Mouse (Mus musculus): ENCODE results near the gene C130074G19Rik. TPM values are rescaled to one million over a fixed set of nuclear protein-coding genes. Genes with fewer than 3 reads are reported as not detected.

Gene C130074G19Rik
- 0.59 and 1.1 TPM in 2 replicates for polyA plus RNA-seq (2016; fragmentation: Nextera tagmentation; extraction: Ambion mirVana)

DNA sequence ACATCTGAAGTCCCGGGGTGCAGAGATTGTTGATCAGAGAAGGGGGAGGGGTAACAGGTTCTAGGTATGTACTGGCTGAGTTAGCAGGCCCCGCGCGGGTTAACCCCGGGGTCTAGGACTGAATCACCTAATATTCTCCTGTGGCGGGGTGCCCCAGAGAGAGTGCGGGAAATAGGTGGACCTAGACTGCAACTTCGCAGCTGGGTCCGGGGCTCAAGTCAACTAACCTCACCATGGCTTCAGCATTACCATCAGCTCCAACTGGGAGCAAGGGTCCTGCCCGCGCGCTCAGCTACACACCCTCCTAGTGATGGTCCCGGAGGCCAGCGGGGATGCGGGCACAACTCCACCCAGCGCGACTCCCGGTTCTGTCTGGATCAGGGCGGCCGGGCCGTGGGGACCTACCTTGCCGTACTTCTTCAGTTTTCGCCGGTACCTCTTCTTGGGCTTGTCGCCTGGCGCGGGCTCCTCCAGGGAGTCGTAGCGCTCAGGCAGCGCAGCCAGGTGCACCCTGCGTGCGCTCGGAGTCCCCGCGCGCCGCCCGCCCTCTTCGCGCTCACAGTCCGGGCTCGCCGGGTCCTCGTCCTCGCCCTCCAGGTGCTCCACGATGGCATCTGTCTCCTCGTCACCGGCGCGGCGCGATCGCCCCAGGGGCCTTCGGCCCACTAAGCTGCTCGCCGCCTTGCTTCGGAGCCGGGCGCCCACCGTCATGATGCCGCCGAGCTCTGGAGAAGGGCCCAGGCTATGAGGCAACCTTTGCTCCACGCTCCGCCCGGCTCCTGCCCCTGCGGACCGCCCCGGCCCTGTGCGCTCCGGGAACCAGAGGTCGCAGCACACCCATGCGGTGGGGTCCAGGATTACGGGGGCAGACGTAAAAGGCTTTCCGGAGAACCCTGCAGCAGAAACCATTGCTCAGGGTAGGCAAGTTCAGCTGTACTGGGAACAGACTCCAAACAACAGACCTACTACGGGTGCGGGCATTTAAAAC is at the start of gene C130074G19Rik:
Gene C130074G19Rik (minus strand): TSS at position 938 of the 988 bp plus-strand sequence.
- H3K27me3 ChIP-seq = peaks cover 51% of the 10 kb centered on the region
- 2% methylated on average over 72 of the region's 77 CpGs for WGBS
- H3K27ac ChIP-seq (replicated peaks) = no peak within 1 kb of the TSS
- H3K9ac ChIP-seq (replicated peaks) = peak within 1 kb of the TSS; percentile 44; the same call in 1 of the 2 replicates
- H3K9me3 ChIP-seq = no peaks in the 10 kb centered on the region
- H3K4me3 ChIP-seq = peak within 1 kb of the TSS; percentile 46
- peak; percentile 65 for ATAC-seq (ENCODE audit: low FRiP score, low read depth)
- peaks cover 10% of the 10 kb centered on the region for H3K4me1 ChIP-seq
- no peaks in the 10 kb centered on the region for H3K36me3 ChIP-seq
- H3K4me2 ChIP-seq (replicated peaks) = peak within 1 kb of the TSS; percentile 74

DNA sequence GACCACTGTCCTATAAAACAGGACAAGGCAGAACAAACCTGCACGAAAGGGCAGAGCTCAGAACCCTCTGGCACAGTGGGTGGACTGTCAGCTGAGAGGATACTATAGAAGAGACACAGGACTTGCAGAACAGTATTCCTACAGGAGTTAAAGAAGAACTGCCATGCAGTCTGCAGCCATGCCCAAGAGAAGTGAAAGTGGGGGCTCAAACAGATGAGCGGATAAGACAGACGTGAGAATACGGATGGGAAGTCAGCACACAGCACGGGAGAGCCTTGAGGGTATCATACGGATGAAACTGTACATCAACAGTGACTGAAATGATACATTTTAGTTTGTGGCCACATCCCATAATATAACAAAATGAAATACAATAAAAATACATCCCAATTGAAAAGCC is 48.1 kb upstream of the C130074G19Rik start:
- Histone ChIP-seq H3K27me3 (no peaks in the 10 kb centered on the region), H3K4me3 (no peak overlapping the region), H3K4me1 (no peaks in the 10 kb centered on the region), H3K4me2 (replicated peaks) (no peak overlapping the region), H3K36me3 (peaks cover 20% of the 10 kb centered on the region), H3K9ac (replicated peaks) (no peak overlapping the region), H3K27ac (replicated peaks) (no peak overlapping the region), H3K9me3 (no peaks in the 10 kb centered on the region)
- 97% methylated on average over 6 of the region's 6 CpGs for WGBS
- no peak for ATAC-seq (ENCODE audit: low FRiP score, low read depth)

DNA sequence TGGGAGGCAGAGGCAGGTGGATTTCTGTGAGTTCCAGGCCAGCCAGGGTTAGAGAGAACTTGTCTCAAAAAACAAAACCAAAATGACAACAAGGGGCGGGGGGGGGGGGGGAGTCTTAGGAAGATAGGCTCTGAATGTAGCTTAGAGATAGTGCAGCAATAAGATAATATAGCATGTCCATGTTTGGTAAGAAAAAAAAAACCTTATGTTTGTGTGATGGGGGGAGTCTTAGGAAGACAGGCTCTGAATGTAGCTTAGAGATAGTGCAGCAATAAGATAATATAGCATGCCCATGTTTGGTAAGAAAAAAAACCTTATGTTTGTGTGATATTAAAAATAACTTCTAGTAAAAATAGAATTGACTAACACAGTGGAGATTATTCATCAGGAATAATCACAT is 45.4 kb upstream of the C130074G19Rik start:
- Histone ChIP-seq H3K9ac (replicated peaks) (no peak overlapping the region), H3K27ac (replicated peaks) (no peak overlapping the region), H3K27me3 (no peaks in the 10 kb centered on the region), H3K4me3 (no peak overlapping the region), H3K36me3 (peaks cover 31% of the 10 kb centered on the region), H3K4me1 (no peaks in the 10 kb centered on the region), H3K9me3 (no peaks in the 10 kb centered on the region), H3K4me2 (replicated peaks) (no peak overlapping the region)
- ATAC-seq (ENCODE audit: low FRiP score, low read depth) = no peak
- 50% methylated on average over 1 of the region's 1 CpGs for WGBS

DNA sequence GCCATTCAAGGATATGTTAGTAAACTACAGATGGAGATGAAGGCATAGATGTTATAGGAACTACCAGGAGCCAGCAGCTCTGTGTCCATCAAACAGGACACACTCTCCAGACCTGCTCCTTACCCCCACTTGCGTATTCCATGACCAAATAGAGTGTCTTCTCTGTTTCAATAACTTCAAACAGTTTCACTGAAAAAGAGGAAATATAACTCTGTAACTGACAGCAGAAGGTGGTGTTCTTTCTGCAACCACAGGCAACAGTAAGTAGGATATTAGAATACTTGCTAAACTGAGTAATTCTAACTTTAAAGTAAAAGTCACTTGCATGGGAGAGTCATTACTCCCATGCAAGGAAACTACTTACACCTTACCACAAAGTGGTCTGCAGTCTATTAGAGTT is 44.9 kb upstream of the C130074G19Rik start:
- Histone ChIP-seq H3K4me2 (replicated peaks) (no peak overlapping the region), H3K4me3 (no peak overlapping the region), H3K9me3 (no peaks in the 10 kb centered on the region), H3K27me3 (no peaks in the 10 kb centered on the region), H3K36me3 (peaks cover 31% of the 10 kb centered on the region), H3K4me1 (no peaks in the 10 kb centered on the region), H3K9ac (replicated peaks) (no peak overlapping the region), H3K27ac (replicated peaks) (no peak overlapping the region)
- WGBS = 97% methylated on average over 1 of the region's 1 CpGs
- no peak for ATAC-seq (ENCODE audit: low FRiP score, low read depth)

DNA sequence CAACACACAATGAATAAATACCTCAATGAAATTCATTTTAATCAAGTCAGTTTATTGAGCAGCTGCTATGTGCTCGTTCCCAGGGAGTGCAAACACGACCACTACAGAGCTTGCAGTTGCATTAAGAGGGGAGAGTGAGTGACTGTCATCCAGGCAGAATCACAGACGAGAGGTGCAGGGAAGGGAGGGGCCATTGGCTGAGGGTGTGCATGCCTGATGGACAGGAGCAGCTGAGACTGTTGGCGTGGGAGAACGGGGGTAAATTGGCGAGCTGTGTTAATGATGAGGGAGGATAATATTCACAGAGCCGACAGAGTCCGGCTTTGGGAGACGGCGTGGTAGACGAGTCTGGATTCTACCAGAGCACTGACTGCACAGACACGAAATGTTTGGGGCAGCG is 39.8 kb upstream of the C130074G19Rik start:
- no peaks in the 10 kb centered on the region for H3K4me1 ChIP-seq
- no peak overlapping the region for H3K9ac ChIP-seq (replicated peaks)
- 94% methylated on average over 13 of the region's 13 CpGs for WGBS
- no peak overlapping the region for H3K27ac ChIP-seq (replicated peaks)
- H3K27me3 ChIP-seq = no peaks in the 10 kb centered on the region
- no peak overlapping the region for H3K4me2 ChIP-seq (replicated peaks)
- H3K4me3 ChIP-seq = no peak overlapping the region
- peaks cover 52% of the 10 kb centered on the region for H3K36me3 ChIP-seq
- no peaks in the 10 kb centered on the region for H3K9me3 ChIP-seq
- ATAC-seq (ENCODE audit: low FRiP score, low read depth) = no peak

DNA sequence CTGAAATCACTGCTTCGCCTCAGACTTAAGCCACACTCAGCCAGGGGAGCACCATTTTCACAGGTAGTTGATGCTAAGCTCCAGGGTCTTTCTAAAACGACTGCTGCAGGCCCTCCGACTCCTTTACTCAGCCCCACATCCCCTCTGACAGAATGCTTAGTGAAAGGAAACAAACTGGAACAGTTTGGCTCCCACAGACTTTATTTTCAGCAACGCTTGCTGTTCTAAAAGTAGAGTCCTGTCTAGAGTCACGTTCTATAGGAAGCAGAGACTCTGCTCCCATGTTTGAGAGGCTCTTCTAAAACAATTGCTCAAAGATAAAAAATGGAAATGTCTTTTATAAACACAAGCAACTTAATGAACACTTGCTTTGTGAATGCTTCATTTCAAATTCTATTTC is 37.0 kb upstream of the C130074G19Rik start:
- H3K4me1 ChIP-seq = no peaks in the 10 kb centered on the region
- H3K27me3 ChIP-seq = no peaks in the 10 kb centered on the region
- H3K9me3 ChIP-seq = no peaks in the 10 kb centered on the region
- H3K4me2 ChIP-seq (replicated peaks) = no peak overlapping the region
- H3K9ac ChIP-seq (replicated peaks) = no peak overlapping the region
- 89% methylated on average over 5 of the region's 5 CpGs for WGBS
- no peak for ATAC-seq (ENCODE audit: low FRiP score, low read depth)
- no peak overlapping the region for H3K4me3 ChIP-seq
- no peak overlapping the region for H3K27ac ChIP-seq (replicated peaks)
- H3K36me3 ChIP-seq = peaks cover 59% of the 10 kb centered on the region

DNA sequence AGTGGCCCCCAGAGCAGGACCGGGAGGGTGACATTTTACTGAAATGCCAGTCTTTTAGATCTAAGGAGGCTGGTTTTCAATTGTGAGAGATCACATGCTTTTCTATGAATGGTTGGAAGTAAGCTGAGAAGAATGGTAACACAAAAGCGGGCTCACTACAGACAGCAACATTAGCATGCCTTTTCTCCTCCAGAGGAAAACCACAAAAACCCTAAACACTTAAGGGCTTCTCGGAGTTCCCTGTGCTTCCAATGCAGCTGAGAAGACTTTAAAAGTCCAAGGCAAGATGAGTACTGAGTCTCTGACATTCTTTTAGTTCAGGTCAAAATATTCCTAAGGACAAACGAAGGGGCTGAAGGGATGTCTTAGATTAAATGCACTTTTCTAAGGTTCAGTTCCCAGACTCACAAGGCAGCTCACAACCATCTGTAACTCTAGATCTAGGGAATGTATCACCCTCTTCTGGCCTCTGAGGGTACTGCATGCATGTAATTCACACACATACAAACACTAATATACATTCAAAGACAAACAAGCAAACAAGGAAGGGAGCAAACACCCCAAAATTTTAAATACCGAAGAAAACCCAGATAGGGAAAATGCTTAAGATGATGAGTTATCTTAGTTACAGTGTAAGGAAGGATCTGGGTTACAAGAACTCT is 35.3 kb upstream of the C130074G19Rik start:
- H3K9ac ChIP-seq (replicated peaks) = no peak overlapping the region
- WGBS = 68% methylated on average over 5 of the region's 5 CpGs
- H3K27ac ChIP-seq (replicated peaks) = peak overlapping the region; percentile 42; the same call in 1 of the 2 replicates
- no peaks in the 10 kb centered on the region for H3K9me3 ChIP-seq
- ATAC-seq (ENCODE audit: low FRiP score, low read depth) = no peak
- no peak overlapping the region for H3K4me3 ChIP-seq
- H3K4me2 ChIP-seq (replicated peaks) = no peak overlapping the region
- H3K36me3 ChIP-seq = peaks cover 50% of the 10 kb centered on the region
- no peaks in the 10 kb centered on the region for H3K4me1 ChIP-seq
- H3K27me3 ChIP-seq = no peaks in the 10 kb centered on the region

DNA sequence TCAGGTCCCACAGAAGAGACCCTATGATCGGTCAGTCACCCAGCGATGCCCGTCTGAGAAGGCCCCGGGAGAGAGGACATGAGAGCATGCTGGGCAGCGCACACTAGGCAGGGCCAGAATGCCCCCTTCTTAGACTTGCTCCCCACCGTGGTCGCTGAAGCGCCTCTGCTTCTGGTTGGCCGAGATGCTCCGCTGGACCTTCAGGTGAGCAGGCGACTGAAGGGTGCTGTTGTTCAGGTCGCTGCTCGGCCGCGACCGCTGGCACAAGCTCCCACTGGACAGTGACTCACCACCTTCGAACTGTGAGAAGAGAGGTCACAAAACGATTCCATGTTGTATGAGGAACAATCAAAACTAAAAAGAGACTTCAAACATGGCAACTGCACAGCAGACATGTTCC is 29.3 kb upstream of the C130074G19Rik start:
- no peak overlapping the region for H3K9ac ChIP-seq (replicated peaks)
- H3K4me2 ChIP-seq (replicated peaks) = no peak overlapping the region
- no peak for ATAC-seq (ENCODE audit: low FRiP score, low read depth)
- H3K4me3 ChIP-seq = no peak overlapping the region
- peaks cover 72% of the 10 kb centered on the region for H3K36me3 ChIP-seq
- no peaks in the 10 kb centered on the region for H3K27me3 ChIP-seq
- H3K27ac ChIP-seq (replicated peaks) = no peak overlapping the region
- H3K4me1 ChIP-seq = no peaks in the 10 kb centered on the region
- H3K9me3 ChIP-seq = no peaks in the 10 kb centered on the region
- 93% methylated on average over 18 of the region's 18 CpGs for WGBS

DNA sequence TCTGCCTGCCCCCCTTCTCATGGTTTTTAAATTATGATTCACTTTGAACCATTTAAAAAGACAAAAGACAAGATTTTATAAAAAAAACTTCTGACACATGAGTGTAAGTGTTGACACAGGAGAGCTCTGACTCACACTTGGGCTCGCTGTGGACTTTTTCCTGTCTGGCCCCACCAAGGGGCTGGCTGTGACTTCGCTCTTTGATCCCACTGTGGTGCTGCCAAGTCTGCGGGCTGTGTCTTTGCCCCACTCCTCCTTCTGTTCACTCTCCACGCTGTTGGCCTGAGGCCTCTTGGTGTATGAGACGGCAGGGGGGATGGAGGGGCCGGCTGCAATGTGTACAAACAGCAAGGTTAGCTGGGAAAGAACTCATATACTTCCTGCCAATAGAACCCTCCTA is 28.8 kb upstream of the C130074G19Rik start:
- Histone ChIP-seq H3K36me3 (peaks cover 72% of the 10 kb centered on the region), H3K4me1 (0 out of 2 replicates have a peak, but pooled peaks cover 2% of the 10 kb centered on the region), H3K4me2 (replicated peaks) (no peak overlapping the region), H3K9me3 (no peaks in the 10 kb centered on the region), H3K4me3 (no peak overlapping the region), H3K9ac (replicated peaks) (no peak overlapping the region), H3K27ac (replicated peaks) (no peak overlapping the region), H3K27me3 (no peaks in the 10 kb centered on the region)
- WGBS = 85% methylated on average over 6 of the region's 6 CpGs
- no peak for ATAC-seq (ENCODE audit: low FRiP score, low read depth)

DNA sequence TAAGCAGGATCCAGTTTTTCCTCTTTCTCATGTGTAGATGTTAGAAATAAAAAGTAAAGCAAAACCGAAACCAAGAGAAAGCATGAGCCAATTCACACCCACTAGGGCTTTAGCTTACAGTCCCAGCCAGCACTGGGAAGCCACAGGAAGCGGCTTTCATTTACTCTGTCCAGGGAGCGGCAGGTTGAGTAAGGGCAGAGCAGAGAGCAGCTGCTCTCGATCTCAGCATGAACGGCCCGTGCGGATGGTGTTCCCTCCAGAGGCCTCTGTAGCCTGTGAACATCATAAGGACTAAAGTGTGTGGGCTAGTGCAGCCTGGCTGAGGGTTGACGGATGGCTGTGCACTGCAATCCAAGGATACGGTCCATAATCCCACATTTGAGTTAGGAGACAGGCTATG is 25.5 kb upstream of the C130074G19Rik start:
- peaks cover 14% of the 10 kb centered on the region for H3K4me1 ChIP-seq
- no peak overlapping the region for H3K4me3 ChIP-seq
- no peak for ATAC-seq (ENCODE audit: low FRiP score, low read depth)
- WGBS = 84% methylated on average over 9 of the region's 9 CpGs
- H3K27ac ChIP-seq (replicated peaks) = no peak overlapping the region
- no peaks in the 10 kb centered on the region for H3K27me3 ChIP-seq
- H3K4me2 ChIP-seq (replicated peaks) = no peak overlapping the region
- no peaks in the 10 kb centered on the region for H3K9me3 ChIP-seq
- H3K9ac ChIP-seq (replicated peaks) = no peak overlapping the region
- peaks cover 66% of the 10 kb centered on the region for H3K36me3 ChIP-seq

DNA sequence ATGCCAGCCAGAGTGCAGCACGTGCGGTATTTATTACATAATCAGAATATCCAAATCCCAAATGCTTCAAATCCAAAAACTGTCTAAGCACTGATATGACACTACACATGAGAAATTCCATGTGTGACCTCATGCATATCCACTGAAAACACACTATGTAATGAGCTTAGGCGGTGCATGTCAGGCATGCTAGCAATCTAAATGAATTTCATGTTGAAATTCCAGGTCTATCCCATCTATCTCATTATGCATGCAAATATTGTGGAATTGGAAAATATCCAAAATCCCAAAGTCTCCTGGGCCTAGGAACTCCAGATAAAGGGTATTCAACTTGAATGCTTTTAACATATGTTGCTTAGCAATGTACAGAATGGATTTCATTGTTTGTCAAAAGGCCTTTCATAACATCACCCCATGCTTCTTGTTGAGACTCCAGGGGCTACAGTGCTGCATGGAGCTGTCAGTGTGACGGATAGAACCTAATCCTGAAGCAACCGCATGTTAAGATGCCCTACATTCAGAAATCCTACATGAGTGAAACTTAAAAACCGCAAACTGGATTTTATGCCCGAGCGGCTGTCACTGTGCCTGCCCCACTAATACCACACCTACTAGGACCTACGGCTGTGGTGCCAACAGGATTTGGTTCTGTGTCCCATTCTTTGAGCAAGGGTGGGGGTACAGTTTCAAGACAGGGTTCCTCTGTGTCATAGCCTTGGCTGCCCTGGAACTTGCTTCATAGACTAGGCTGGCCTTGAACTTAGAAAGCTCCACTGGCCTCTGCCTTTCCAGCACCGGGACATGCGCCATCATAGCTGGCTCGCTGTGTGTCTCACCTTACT is 23.1 kb upstream of the C130074G19Rik start:
- peak; percentile 75 for ATAC-seq (ENCODE audit: low FRiP score, low read depth)
- H3K9me3 ChIP-seq = no peaks in the 10 kb centered on the region
- peaks cover 59% of the 10 kb centered on the region for H3K36me3 ChIP-seq

More for the DNA sequence above, 23.1 kb upstream of the C130074G19Rik start:
- 71% methylated on average over 12 of the region's 12 CpGs for WGBS
- no peaks in the 10 kb centered on the region for H3K27me3 ChIP-seq
- peak overlapping the region; percentile 47 for H3K27ac ChIP-seq (replicated peaks)
- H3K4me3 ChIP-seq = no peak overlapping the region
- no peak overlapping the region for H3K9ac ChIP-seq (replicated peaks)
- H3K4me1 ChIP-seq = peaks cover 14% of the 10 kb centered on the region
- H3K4me2 ChIP-seq (replicated peaks) = no peak overlapping the region

All from midbrain, embryonic 12.5 days (tissue).